Mouse (Mus musculus): ENCODE measurements at regions not wholly inside any gene's neighbourhood (a gene's known extent, or its start where the extent isn't known, plus 50 kb on each side); places are given as distances from the start of the nearest gene placed in this dataset.
A peak's percentile ranks its signal among the peaks of the same experiment; 100 is the strongest.

- no peak for DNase-seq
Observed at GRCm38 (mm10) chr10:68606848-68607247, 65.2 kb upstream of the Cabcoco1 start.

GRCm38 (mm10) chr10:68611906-68612305 lies 70.2 kb upstream of the Cabcoco1 start:
- DNase-seq = peak; percentile 62

- DNase-seq = no peak
Observed at GRCm38 (mm10) chr10:68612727-68613126, 71.0 kb upstream of the Cabcoco1 start.

GRCm38 (mm10) chr10:68623786-68624185 lies 82.1 kb upstream of the Cabcoco1 start:
- DNase-seq = no peak

- DNase-seq = no peak
Observed at GRCm38 (mm10) chr10:68625329-68625728, 83.6 kb upstream of the Cabcoco1 start.

GRCm38 (mm10) chr10:68625752-68626151 lies 84.1 kb upstream of the Cabcoco1 start:
- no peak for DNase-seq

GRCm38 (mm10) chr10:68629486-68629885 lies 87.8 kb upstream of the Cabcoco1 start:
- DNase-seq = no peak

GRCm38 (mm10) chr10:68633180-68633579 lies 90.3 kb upstream of the Tmem26 start:
- no peak for DNase-seq

GRCm38 (mm10) chr10:68652700-68653099 lies 70.7 kb upstream of the Tmem26 start:
- DNase-seq = no peak

- DNase-seq = peak; percentile 7
Observed at GRCm38 (mm10) chr10:68655491-68655890, 68.0 kb upstream of the Tmem26 start.

GRCm38 (mm10) chr10:68666094-68666493 lies 57.4 kb upstream of the Tmem26 start:
- DNase-seq = no peak

GRCm38 (mm10) chr10:68669330-68669729 lies 54.1 kb upstream of the Tmem26 start:
- no peak for DNase-seq

- DNase-seq = no peak
Observed at GRCm38 (mm10) chr10:68669992-68670391, 53.5 kb upstream of the Tmem26 start.

- no peak for DNase-seq
Observed at GRCm38 (mm10) chr10:68672291-68672690, 51.2 kb upstream of the Tmem26 start.

GRCm38 (mm10) chr10:68673102-68673872 lies 50.2 kb upstream of the Tmem26 start:
- no peak for DNase-seq

Data from adrenal gland, postnatal 10 days (tissue).